Mouse (Mus musculus): ENCODE data around the gene Gm3696. TPM values are rescaled to one million over a fixed set of nuclear protein-coding genes. Genes with fewer than 3 reads are reported as not detected.
"Not testable (repeated sequence)": the region's sequence is repeated elsewhere in the genome, so short reads cannot be mapped to it uniquely, and the experiment has no call there.

Gm3696 gene
- polyA plus RNA-seq (2015; fragmentation: Nextera tagmentation; extraction: Ambion mirVana) = 0.52 and 0.73 TPM in 2 replicates

DNA sequence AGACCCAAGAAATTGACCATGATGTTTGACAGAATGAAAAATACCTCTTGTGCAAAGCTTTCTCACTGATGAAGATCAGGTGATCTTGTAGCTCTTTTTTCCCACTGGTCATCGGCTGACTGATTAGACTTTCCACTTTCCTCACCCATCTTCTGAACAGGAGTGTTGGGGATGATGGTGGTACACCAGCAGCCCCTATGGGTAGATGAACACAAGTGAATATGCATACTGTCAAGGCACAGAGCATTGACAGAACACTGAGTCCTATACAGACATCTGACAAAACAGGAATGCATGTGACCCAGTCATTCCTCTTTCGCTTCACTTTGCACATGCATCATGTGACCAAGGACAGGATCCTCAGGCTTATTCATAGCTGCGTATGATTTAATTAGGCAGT, at the start of gene Gm3696:
TSS of gene Gm3696 (minus strand) at position 101 of the 400 bp plus-strand sequence.
- not testable (repeated sequence) for ATAC-seq (ENCODE audit: insufficient number of reproducible peaks, low FRiP score, low TSS enrichment, low read depth); H3K27ac ChIP-seq; H3K9ac ChIP-seq; H3K4me3 ChIP-seq; H3K4me2 ChIP-seq; H3K9me3 ChIP-seq; H3K4me1 ChIP-seq; H3K27me3 ChIP-seq; H3K36me3 ChIP-seq
- 86% methylated on average over 1 of the region's 3 CpGs for WGBS

GRCm38 (mm10) chr14:7125312-7125711, 24.9 kb upstream of the Gm3696 start, which contains the start of gene Gm6676:
TSS of gene Gm6676 (minus strand) at chr14:7125412.
- WGBS = no CpG with 5 or more reads among the region's 2 CpGs
- not testable (repeated sequence) for H3K9me3 ChIP-seq; H3K4me1 ChIP-seq; H3K4me3 ChIP-seq; H3K27ac ChIP-seq; H3K27me3 ChIP-seq; H3K9ac ChIP-seq; H3K36me3 ChIP-seq; ATAC-seq (ENCODE audit: insufficient number of reproducible peaks, low FRiP score, low TSS enrichment, low read depth); H3K4me2 ChIP-seq

DNA sequence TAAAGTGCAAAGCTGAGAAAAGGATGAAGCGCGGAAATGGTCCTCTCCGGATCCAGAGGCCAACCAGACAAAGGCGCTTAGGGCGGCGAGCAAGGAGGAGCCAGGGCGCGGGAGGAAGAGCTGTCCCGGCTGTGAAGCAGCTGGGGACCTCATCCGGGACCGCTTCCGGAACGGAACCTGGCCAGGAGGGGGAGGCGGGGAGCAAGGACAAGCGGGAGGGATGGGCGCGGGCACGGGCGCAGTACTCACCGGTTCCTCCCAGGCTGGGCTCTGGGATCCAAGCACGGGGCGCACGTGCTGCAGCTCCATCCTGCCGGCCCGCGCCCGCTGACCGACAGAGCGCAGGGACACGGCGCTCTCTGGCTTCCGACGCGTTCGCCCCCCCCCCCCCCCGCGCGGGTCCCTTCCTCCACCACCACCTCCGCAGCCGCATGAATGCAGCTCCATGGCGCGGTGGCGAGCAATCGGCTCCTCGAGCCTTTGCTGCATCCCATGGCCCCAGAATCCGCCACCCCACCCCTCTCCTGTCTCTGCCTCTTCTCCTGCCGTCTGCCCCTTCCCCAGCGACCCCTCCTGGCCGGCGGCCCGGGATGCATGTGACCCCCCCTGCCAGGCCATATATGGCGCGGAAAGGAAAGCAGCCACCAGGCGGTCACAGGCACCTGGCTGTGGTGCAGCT, 4.8 kb upstream of the Gm3696 start:
- H3K4me1 ChIP-seq; H3K36me3 ChIP-seq; H3K9me3 ChIP-seq; H3K27me3 ChIP-seq; ATAC-seq (ENCODE audit: insufficient number of reproducible peaks, low FRiP score, low TSS enrichment, low read depth): not testable (repeated sequence)
- H3K4me2 ChIP-seq = peak overlapping the region; percentile 66
- peak overlapping the region; percentile 33; the same call in 1 of the 2 replicates for H3K9ac ChIP-seq
- H3K4me3 ChIP-seq = peak overlapping the region; percentile 43
- H3K27ac ChIP-seq = peak overlapping the region; percentile 64; the same call in 1 of the 2 replicates
- 1% methylated on average over 9 of the region's 54 CpGs for WGBS

- H3K9ac ChIP-seq; H3K27me3 ChIP-seq; H3K4me3 ChIP-seq; ATAC-seq (ENCODE audit: insufficient number of reproducible peaks, low FRiP score, low TSS enrichment, low read depth); H3K4me1 ChIP-seq; H3K27ac ChIP-seq; H3K4me2 ChIP-seq; H3K9me3 ChIP-seq; H3K36me3 ChIP-seq: not testable (repeated sequence)
- WGBS = no CpG with 5 or more reads among the region's 2 CpGs
These were observed 55.6 kb downstream of the Gm3696 start, which contains the start of gene Gm3685 for GRCm38 (mm10) chr14:7044870-7045269. TSS of gene Gm3685 (minus strand) at chr14:7044970.

Other genes starting within 250 kb of the Gm3696 start
- gene Gm3667, start 210.7 kb downstream of the Gm3696 start, polyA plus RNA-seq (2015; fragmentation: Nextera tagmentation; extraction: Ambion mirVana) = 0.63 and 0.96 TPM in 2 replicates
- not detected in 2 replicates for gene Gm6356, start 126.8 kb downstream of the Gm3696 start, polyA plus RNA-seq (2015; fragmentation: Nextera tagmentation; extraction: Ambion mirVana)
- gene Gm10406, start 73.2 kb downstream of the Gm3696 start, polyA plus RNA-seq (2015; fragmentation: Nextera tagmentation; extraction: Ambion mirVana) = 0.50 and 0.59 TPM in 2 replicates
- gene Gm3685, start 55.7 kb downstream of the Gm3696 start, polyA plus RNA-seq (2015; fragmentation: Nextera tagmentation; extraction: Ambion mirVana) = not detected in 2 replicates
- gene Gm6676, start 24.8 kb upstream of the Gm3696 start, polyA plus RNA-seq (2015; fragmentation: Nextera tagmentation; extraction: Ambion mirVana) = not detected in 2 replicates
- 5.3 and 5.6 TPM in 2 replicates for gene Gm3512, start 73.9 kb upstream of the Gm3696 start, polyA plus RNA-seq (2015; fragmentation: Nextera tagmentation; extraction: Ambion mirVana)
- gene Gm16434, start 93.9 kb upstream of the Gm3696 start, polyA plus RNA-seq (2015; fragmentation: Nextera tagmentation; extraction: Ambion mirVana) = not detected in 2 replicates
- not detected in 2 replicates for gene Gm3727, start 164.1 kb upstream of the Gm3696 start, polyA plus RNA-seq (2015; fragmentation: Nextera tagmentation; extraction: Ambion mirVana)
- 0.10 and 0.59 TPM in 2 replicates for gene Gm3739, start 214.4 kb upstream of the Gm3696 start, polyA plus RNA-seq (2015; fragmentation: Nextera tagmentation; extraction: Ambion mirVana)
- not detected in 2 replicates for gene Gm5797, start 231.8 kb upstream of the Gm3696 start, polyA plus RNA-seq (2015; fragmentation: Nextera tagmentation; extraction: Ambion mirVana)

Measured in limb, embryonic 15.5 days (tissue).